Mouse (Mus musculus) hindbrain, embryonic 14.5 days (tissue): ENCODE results near the gene Rps27l. TPM values are rescaled to one million over a fixed set of nuclear protein-coding genes. Genes with fewer than 3 reads are reported as not detected.

ENCODE experiments used
- ATAC-seq: fragments of 200-750 bp; cut with Nextera tagmentation; 2 replicates; pipeline ENCODE4 v1.8.0; 2017; ENCODE audit warnings: moderate number of reproducible peaks, mild to moderate bottlenecking, moderate TSS enrichment, moderate library complexity; ENCODE audit not compliant: low FRiP score
- DNase-seq: peaks from one replicate; pipeline ENCODE4 v3.0.0-alpha.2; 2015; ENCODE audit warnings: low spot score
- H3K27ac ChIP-seq: fragments of 300-500 bp; sonication (generic); 2 replicates; pipeline ENCODE4 v1.5.1; 2014; ENCODE audit warnings: mild to moderate bottlenecking, moderate library complexity
- H3K27me3 ChIP-seq: fragments of 300-500 bp; sonication (generic); 2 replicates; pipeline ENCODE4 v1.6.1; 2014; ENCODE audit warnings: mild to moderate bottlenecking, low read length, mixed read lengths; ENCODE audit not compliant: control insufficient read depth, insufficient read depth
- H3K36me3 ChIP-seq: fragments of 300-500 bp; sonication (generic); replicated peaks from 2 replicates; pipeline ENCODE4 v1.6.1; 2014; ENCODE audit not compliant: control insufficient read depth, insufficient read depth
- H3K4me1 ChIP-seq: fragments of 300-500 bp; sonication (generic); replicated peaks from 2 replicates; pipeline ENCODE4 v1.6.1; 2014; ENCODE audit warnings: antibody characterized with exemption, low read length, mixed read lengths; ENCODE audit not compliant: control insufficient read depth, insufficient read depth
- H3K4me2 ChIP-seq: fragments of 300-500 bp; sonication (generic); replicated peaks from 2 replicates; pipeline ENCODE4 v1.6.1; 2014; ENCODE audit warnings: mild to moderate bottlenecking, moderate library complexity
- H3K4me3 ChIP-seq: fragments of 300-500 bp; sonication (generic); replicated peaks from 2 replicates; pipeline ENCODE4 v1.5.1; 2014; ENCODE audit warnings: mild to moderate bottlenecking, low read length
- H3K9ac ChIP-seq: fragments of 300-500 bp; sonication (generic); 2 replicates; pipeline ENCODE4 v1.6.1; 2014
- H3K9me3 ChIP-seq: fragments of 300-500 bp; sonication (generic); 2 replicates; pipeline ENCODE4 v1.6.1; 2016; ENCODE audit warnings: low read length; ENCODE audit not compliant: control insufficient read depth
- WGBS: fragments of 180-500 bp; shearing (Covaris S2); extraction: QIAGEN DNeasy Blood & Tissue Kit; methylation state at CpG from one replicate; pipeline ENCODE4 v1.1.7; 2014; 5-methylcytosine and 5-hydroxymethylcytosine counted together
- polyA plus RNA-seq: library from polyadenylated mRNA; unstranded; fragments of >200 nt; fragmentation: Nextera tagmentation; extraction: Ambion mirVana; gene quantifications from 2 replicates; pipeline ENCODE4 v1.2.1, GENCODE M21; 2014

Gene Rps27l
- polyA plus RNA-seq, 1 experiment from 2014 or later: 261 TPM

DNA sequence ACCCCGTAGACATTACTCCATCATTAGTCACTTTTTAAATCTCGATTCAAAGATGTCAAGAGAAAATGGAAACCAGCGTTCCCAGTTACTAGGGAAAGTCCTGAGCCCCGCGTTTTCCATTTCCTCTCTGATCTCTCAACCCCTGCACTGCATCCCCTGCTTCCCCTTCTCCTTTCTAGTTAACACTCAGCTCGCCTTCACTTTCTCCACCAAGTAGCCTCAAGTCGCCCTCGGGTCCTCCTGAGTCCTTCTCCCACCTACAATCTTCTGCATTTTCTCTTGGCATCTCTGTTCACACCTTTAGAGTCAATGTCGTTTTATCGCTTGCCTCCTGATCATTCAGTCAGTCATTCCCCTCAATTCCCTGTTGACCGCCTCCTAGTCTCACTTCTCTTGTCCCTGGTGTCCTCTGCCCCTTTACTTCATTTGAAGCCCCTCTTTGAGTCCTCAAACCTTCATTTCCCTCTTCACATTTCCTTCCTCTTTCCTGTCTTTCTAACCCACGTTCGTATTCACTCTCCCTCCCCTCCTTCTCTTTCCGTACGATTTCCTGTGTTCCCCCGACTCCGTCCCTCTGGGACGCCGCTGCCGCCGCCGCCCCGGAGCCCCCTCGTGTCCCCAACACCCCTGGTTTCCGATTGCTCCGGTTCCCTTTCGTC, 27.1 kb upstream of the Rps27l start:
- H3K4me3 ChIP-seq: peak overlapping the region; percentile 88
- H3K4me2 ChIP-seq: peak overlapping the region; percentile 92
- H3K27me3 ChIP-seq: no peaks in the 10 kb centered on the region
- peak overlapping the region; percentile 95 for H3K27ac ChIP-seq
- peaks cover 24% of the 10 kb centered on the region for H3K4me1 ChIP-seq
- no peak for DNase-seq
- H3K36me3 ChIP-seq: peaks cover 6% of the 10 kb centered on the region; the same call in 1 of the 2 replicates
- WGBS: 4% methylated on average over 27 of the region's 27 CpGs
- ATAC-seq: no peak
- no peaks in the 10 kb centered on the region for H3K9me3 ChIP-seq
- H3K9ac ChIP-seq: peak overlapping the region; percentile 96

DNA sequence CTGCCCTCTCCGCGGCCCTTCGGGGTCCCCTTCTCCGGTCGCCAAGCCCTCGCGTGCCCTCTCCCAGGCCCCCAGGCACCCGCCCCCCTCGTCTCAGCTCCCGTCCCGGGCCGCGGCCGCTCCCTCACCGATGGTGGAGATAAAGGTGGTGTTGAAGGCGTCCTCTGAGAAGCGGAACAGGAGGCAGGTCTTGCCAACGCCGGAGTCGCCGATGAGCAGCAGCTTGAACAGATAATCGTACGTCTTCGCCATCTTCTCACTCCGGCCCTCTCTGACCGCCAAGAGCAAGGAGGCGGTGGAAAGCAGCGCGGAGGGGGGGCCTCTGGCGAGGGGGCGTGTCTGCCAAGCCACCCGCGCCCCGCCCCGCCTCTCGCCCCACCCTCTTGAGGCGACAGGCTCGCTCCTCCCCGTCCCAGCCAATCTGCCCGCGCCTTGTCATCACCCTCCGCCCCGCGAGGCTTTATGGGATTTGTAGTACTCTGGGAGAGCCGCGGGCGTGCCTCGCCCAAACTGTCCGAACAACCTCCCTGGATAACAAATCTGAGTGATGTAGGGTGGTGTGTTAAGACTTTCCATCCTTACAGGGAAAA, 26.4 kb upstream of the Rps27l start, which contains the start of gene Rab8b:
TSS of gene Rab8b (minus strand) at position 306 of the 590 bp plus-strand sequence.
- no peaks in the 10 kb centered on the region for H3K9me3 ChIP-seq
- peak within 1 kb of the TSS; percentile 96 for H3K9ac ChIP-seq
- peak within 1 kb of the TSS; percentile 92 for H3K4me2 ChIP-seq
- H3K27me3 ChIP-seq: no peaks in the 10 kb centered on the region
- ATAC-seq (peak; percentile 98), DNase-seq (peak; percentile 97)
- WGBS: under 1% methylated on average over 43 of the region's 49 CpGs
- H3K36me3 ChIP-seq: peaks cover 6% of the 10 kb centered on the region; the same call in 1 of the 2 replicates
- H3K4me1 ChIP-seq: peaks cover 24% of the 10 kb centered on the region
- peak within 1 kb of the TSS; percentile 95 for H3K27ac ChIP-seq
- peak within 1 kb of the TSS; percentile 88 for H3K4me3 ChIP-seq

DNA sequence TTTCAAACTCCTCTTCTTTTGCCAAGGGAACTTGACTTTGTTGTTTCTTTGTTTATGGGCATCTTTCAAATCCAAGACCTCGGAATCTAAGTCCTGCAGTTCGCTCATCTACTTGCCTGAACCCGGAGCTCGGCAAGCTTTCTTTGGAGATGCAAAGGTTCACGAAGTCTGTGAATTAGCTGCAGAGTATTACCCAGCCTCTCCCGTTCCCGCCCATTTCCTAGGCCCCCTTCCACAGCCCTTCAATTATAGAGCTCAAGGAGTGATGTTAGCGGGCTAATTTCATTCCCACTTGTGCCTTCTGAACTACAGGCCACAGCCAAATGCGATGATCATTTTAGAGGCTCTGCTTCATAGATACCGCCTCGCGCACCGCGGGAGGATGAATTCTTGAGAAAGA, 25.9 kb upstream of the Rps27l start:
- Histone ChIP-seq H3K9me3 (no peaks in the 10 kb centered on the region), H3K4me1 (peaks cover 24% of the 10 kb centered on the region), H3K9ac (peak overlapping the region; percentile 56), H3K4me2 (peak overlapping the region; percentile 63), H3K27ac (peak overlapping the region; percentile 77), H3K4me3 (peak overlapping the region; percentile 88), H3K27me3 (no peaks in the 10 kb centered on the region), H3K36me3 (peaks cover 6% of the 10 kb centered on the region; the same call in 1 of the 2 replicates)
- WGBS: 0% methylated on average over 14 of the region's 14 CpGs
- ATAC-seq (peak; percentile 19; the same call in 1 of the 2 replicates), DNase-seq (no peak)

DNA sequence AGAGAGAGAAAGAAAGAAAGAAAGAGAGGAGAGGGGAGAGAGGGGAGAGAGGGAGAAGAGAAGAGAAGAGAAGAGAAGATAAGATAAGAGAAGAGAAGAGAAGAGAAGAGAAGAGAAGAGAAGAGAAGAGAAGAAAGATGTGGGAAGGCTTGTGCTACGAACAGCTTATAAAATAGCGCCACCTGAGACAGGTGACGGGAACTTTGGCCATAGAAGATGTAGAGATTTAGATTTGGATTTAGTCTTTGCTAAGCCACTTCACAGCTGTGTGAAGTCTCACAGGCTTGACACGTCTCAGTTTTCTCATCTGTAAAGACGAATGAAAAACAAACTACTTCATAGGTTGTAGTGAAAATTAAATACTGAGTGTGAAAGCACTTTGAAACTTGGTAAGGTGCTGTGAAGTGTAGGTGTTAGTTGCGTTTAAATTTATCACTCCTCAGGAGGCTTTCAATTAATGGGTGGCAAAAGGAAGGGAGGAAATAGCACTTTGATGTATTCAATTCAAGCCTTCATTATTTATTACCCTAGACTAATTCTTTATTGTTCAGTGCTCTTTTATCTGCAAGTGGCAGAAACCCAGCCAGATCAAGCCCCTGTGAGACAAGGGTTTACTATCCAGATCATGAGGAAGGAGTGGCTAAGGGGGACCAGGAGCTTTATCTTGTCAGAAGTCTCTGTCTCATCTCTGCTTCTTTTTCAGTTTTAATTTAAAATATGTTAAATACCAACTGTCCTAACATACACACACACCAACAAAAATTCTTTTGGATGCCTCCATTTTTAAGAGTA, 25.2 kb upstream of the Rps27l start:
- Histone ChIP-seq H3K4me1 (peaks cover 20% of the 10 kb centered on the region), H3K4me3 (no peak overlapping the region), H3K36me3 (peaks cover 6% of the 10 kb centered on the region; the same call in 1 of the 2 replicates), H3K9me3 (no peaks in the 10 kb centered on the region), H3K27ac (no peak overlapping the region), H3K4me2 (peak overlapping the region; percentile 63), H3K9ac (no peak overlapping the region), H3K27me3 (no peaks in the 10 kb centered on the region)
- ATAC-seq (no peak), DNase-seq (no peak)
- WGBS: 10% methylated on average over 6 of the region's 6 CpGs

DNA sequence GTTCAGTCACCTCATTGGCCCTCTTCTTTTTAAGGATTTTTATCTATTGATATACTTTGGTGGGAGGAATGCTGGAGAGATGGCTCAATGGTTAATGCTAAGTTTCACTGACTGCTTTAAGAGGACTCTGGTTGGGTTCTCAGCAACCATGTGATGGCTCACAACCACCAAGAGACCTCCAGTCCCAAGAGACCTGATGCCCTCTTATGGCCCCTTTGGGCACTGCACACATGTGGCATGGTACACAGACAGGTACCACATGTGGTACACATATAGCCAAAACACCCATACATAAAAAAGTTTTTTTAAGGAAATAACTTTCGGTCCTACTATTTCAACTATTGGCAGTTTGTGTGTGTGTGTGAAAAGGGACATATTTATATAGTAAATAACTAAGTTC, 23.8 kb upstream of the Rps27l start:
- Histone ChIP-seq H3K4me2 (no peak overlapping the region), H3K9me3 (no peaks in the 10 kb centered on the region), H3K27ac (no peak overlapping the region), H3K4me1 (peaks cover 17% of the 10 kb centered on the region), H3K9ac (no peak overlapping the region), H3K4me3 (no peak overlapping the region), H3K27me3 (no peaks in the 10 kb centered on the region), H3K36me3 (peaks cover 3% of the 10 kb centered on the region; the same call in 1 of the 2 replicates)
- DNase-seq (no peak), ATAC-seq (no peak)
- WGBS: 96% methylated on average over 1 of the region's 1 CpGs

DNA sequence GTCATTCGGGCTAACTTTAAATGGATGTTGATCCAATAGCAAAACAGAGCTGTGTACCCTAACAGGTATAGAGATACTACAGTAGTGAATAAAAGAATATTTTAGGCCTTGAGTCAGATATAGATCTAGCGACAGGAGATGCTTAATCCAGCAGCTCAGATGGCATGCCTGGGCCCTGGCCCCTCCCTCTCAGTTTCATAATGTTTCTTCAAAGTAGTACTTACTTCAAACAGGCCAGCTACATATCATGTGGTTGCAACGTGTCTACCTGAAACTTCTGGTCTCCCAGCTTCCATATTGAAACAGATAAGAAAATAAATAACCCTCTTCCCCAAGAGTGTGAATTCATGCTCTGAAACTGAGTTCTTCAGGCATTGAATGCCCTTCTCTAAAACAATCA, 20.0 kb upstream of the Rps27l start:
- DNase-seq (no peak), ATAC-seq (no peak)
- H3K9ac ChIP-seq: no peak overlapping the region
- no peaks in the 10 kb centered on the region for H3K4me1 ChIP-seq
- no peak overlapping the region for H3K27ac ChIP-seq
- 86% methylated on average over 3 of the region's 3 CpGs for WGBS
- H3K36me3 ChIP-seq: no peaks in the 10 kb centered on the region
- H3K4me2 ChIP-seq: no peak overlapping the region
- no peak overlapping the region for H3K4me3 ChIP-seq
- no peaks in the 10 kb centered on the region for H3K9me3 ChIP-seq
- no peaks in the 10 kb centered on the region for H3K27me3 ChIP-seq

DNA sequence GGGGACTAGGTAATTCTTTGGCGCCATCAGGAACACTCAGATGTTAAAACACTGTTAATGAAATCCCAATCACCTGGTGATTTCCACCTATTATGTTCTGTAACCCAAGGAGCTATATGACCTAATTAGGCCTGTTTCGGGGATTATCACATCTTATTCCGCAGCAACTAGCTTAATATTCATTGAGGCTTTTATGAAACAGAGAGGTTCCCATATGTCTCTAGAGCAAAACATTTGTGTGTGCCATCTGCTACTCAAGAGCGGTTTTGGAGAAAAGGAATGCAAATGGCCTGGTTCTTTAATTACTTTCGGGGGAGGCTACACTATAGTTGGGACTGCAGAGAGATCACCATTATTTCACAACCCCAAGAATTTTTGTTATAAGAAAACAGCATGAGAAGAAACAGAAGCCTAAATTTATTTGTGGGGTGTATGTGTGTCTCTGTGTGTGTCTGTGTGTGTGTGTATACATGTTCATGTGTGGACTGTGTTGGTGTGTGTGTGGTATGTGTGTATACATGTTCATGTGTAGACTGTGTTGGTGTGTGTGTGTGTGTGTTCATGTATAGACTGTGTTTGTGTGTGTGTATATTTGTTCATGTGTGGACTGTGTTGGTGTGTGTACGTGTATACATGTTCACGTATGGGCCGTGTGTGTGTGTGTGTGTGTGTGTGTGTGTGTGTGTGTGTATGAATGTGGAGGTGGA, 18.0 kb upstream of the Rps27l start:
- Histone ChIP-seq H3K4me2 (no peak overlapping the region), H3K4me1 (no peaks in the 10 kb centered on the region), H3K27me3 (no peaks in the 10 kb centered on the region), H3K9me3 (no peaks in the 10 kb centered on the region), H3K9ac (no peak overlapping the region), H3K27ac (no peak overlapping the region), H3K36me3 (no peaks in the 10 kb centered on the region), H3K4me3 (no peak overlapping the region)
- ATAC-seq: peak; percentile 31; the same call in 1 of the 2 replicates
- DNase-seq: peak; percentile 42
- 62% methylated on average over 8 of the region's 8 CpGs for WGBS

DNA sequence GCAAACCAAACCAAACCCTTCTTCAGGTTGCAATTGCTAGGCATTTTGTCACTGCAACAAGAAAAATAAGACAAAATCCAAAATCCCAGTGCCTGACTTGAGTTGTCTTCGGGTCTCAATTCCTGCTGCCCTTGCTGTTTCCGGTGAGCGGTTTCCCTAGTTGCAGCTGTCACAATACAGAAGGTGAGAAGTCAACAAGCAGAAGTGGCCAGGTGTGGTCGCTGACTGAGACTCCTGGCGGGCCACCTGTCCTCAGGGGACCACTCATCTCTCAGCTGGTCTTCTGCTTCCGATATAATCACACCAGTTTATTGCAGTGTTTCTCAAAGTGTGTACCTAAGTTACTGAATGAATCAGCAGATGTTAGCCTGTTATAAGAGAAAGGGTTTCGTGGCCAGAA, 15.5 kb upstream of the Rps27l start:
- Histone ChIP-seq H3K4me2 (no peak overlapping the region), H3K36me3 (no peaks in the 10 kb centered on the region), H3K27me3 (no peaks in the 10 kb centered on the region), H3K9me3 (no peaks in the 10 kb centered on the region), H3K9ac (no peak overlapping the region), H3K27ac (no peak overlapping the region), H3K4me3 (no peak overlapping the region), H3K4me1 (peaks cover 18% of the 10 kb centered on the region)
- ATAC-seq (no peak), DNase-seq (no peak)
- WGBS: 73% methylated on average over 7 of the region's 7 CpGs
